Mouse (Mus musculus) erythroblast, embryonic 14.5 days (primary cell): Measurements from ENCODE around the gene Nes.

Source experiments
- GATA1 ChIP-seq: IDR thresholded peaks from 2 replicates; pipeline ENCODE4 v1.6.1; 2012; ENCODE audit warnings: low read length, inconsistent platforms, mixed read lengths
- TAL1 ChIP-seq: IDR thresholded peaks from 3 replicates; pipeline ENCODE4 v1.6.1; 2012; ENCODE audit warnings: low read length, inconsistent platforms, mixed read lengths

- no peak for TF ChIP-seq TAL1
- TF ChIP-seq GATA1, result no peak
These were observed 27.3 kb upstream of the Nes start for GRCm38 (mm10) chr3:87943586-87943985.
